Mouse (Mus musculus): ENCODE results near the gene Ezr.
"Not testable (repeated sequence)": the region's sequence is repeated elsewhere in the genome, so short reads cannot be mapped to it uniquely, and the experiment has no call there.

Ezr gene

GRCm38 (mm10) chr17:6703381-6704270, 79.0 kb downstream of the Ezr start:
- not testable (repeated sequence) for DNase-seq

GRCm38 (mm10) chr17:6702625-6703221, 79.9 kb downstream of the Ezr start:
- not testable (repeated sequence) for DNase-seq

- DNase-seq = not testable (repeated sequence)
These were observed 82.5 kb downstream of the Ezr start for GRCm38 (mm10) chr17:6700077-6700476.

DNA sequence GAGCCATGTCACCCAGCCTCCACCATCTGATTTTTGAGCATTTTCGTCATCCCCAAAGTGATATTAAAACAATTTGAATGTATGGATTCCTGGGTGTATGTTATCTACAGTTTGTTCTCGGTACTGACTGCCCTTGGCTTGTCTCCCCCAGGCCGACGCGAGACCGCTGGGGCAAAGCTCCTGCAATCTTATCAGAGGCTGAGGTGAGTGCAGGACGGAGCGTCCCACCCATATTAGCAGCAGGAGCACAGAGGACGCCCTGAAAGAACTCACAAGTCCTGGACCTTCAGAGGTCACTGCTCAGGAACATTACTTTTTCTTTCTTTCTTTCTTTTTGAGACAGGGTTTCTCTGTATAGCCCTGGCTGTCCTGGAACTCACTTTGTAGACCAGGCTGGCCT, 83.1 kb downstream of the Ezr start:
- DNase-seq = not testable (repeated sequence)

- peak; percentile 45 to 65 for DNase-seq
These were observed 85.3 kb downstream of the Ezr start for GRCm38 (mm10) chr17:6697224-6697775.

DNA sequence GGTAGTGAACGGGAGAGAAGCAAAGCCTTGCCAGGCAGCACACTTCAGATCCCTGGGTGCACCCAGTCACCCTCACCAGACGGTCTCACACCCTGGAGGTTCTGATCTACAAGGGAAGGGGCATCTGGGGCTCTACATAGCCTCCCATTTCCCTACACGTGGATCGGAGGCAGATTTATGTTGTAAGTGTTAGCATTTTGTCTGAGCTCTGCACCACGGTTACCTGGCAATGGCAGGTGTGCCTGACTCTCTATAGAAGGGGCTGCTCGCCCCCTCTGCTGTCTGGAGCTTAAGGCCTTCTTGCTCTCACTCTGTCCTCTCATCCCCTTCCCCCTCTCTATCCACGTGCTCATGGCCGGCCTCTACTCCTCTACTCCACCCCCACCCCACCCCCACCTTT, 86.1 kb downstream of the Ezr start:
- not testable (repeated sequence) for DNase-seq

DNA sequence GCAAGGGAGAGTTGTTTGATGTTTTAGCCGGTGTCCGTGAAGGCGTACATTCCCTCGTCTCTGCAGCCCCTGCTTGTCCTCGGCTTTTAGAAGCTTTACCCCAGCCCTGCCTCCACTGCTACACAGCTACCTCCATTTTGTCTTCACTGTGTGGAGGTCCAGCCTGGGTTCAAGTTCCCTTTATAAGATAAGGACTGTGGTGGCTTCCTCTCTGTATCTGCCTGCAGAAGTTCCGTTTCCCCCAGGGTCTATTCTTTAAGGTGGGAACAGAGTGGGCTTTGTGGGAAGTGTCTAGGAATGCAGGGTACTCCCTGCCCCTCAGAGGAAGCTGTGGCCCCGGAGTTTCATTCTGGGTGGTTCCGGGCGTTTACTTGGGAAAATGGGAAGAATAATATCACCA, 86.9 kb downstream of the Ezr start:
- DNase-seq = not testable (repeated sequence)

- peak; percentile 89 to 97 for DNase-seq
These were observed 91.0 kb downstream of the Ezr start for GRCm38 (mm10) chr17:6691596-6691995.

DNA sequence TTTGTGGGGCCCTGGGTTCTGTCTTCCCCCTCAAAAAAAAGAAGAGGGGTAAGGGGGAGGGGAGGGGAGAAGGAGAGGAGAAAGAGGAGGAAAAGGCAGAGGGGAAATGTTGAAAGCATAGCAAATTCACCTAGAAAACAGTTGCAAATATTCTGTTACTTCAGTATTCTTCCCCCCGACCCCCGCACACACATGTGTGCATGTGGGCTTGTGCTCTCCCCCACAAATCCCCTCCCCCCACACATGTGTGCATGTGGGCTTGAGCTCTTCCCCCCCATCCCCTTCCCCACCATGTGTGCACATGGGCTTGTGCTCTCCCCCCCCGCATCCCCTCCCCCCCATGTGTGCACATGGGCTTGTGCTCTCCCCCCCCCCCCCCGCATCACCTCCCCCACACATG, 93.2 kb downstream of the Ezr start:
- DNase-seq = not testable (repeated sequence)

Measured in cerebellum, postnatal 36 days (tissue).